Mouse (Mus musculus): ENCODE measurements at regions not wholly inside any gene's neighbourhood (a gene's known extent, or its start where the extent isn't known, plus 50 kb on each side); places are given as distances from the start of the nearest gene placed in this dataset.

DNA sequence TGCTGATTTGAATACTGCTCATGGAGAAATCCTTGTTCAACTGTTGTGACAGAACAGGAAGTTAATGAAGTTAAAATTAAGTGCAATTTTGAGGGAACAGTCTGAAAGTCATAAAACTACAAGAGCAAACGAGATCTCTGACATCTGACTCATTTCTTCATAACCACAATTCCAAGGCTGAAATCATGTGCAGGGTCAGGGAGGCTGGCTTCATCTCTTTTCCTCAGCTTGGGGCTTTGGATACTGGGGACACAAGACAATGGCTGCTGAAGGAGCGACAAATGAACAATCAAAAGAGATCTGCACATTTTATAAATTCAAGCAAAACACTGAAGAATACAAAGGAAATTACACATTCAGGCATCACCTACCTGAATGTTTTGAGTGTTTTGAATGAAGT lies 429.2 kb upstream of the Cdh11 start:
- TF ChIP-seq CTCF (IDR thresholded peaks at IDR 0.05; ENCODE audit: control insufficient read depth, insufficient read depth, insufficient replicate concordance, low read depth, low read length), result no peak
- no peak for TF ChIP-seq POLR2A (IDR thresholded peaks at IDR 0.05; ENCODE audit: control insufficient read depth, low read depth, low read length)

Data from testis, adult 2 months (tissue).